8 mouse cellular contexts compared by ENCODE assay signal in genomic region chr4:139093196-139093530, GRCm38 (mm10). TPM values are rescaled to one million over a fixed set of nuclear protein-coding genes. Genes with fewer than 3 reads are reported as not detected.
DNase-seq lines count a peak whose midpoint lies in the region; ATAC-seq and TF ChIP-seq lines count a peak whose summit lies in the region.

No protein-coding gene starts in this region.

- no peak for TF ChIP-seq EP300 in heart, adult 2 months (IDR thresholded peaks at IDR 0.05; ENCODE audit: insufficient read depth, low read depth, low read length)

- no peak for ATAC-seq in liver, embryonic 15.5 days (ENCODE audit: insufficient read depth)

- intact Hi-C loops in heart, adult 2 months (cut with DNase I): no loop called here
- intact Hi-C loops in heart, postnatal 10 days (cut with DNase I): loop anchor here (5.0 kb wide), 1 partner anchor 99 kb away; the partner anchor contains the start of gene Capzb

- H3K27ac ChIP-seq in heart, adult 2 months: peak overlapping the region; percentile 53
- H3K27ac ChIP-seq in testis, adult 2 months (ENCODE audit: control insufficient read depth, insufficient read depth, low read depth, low read length): no peak overlapping the region
- no peak overlapping the region for H3K27ac ChIP-seq in liver, embryonic 15.5 days (replicated peaks)

- no peak for TF ChIP-seq CTCF in heart, adult 2 months (IDR thresholded peaks at IDR 0.05)
- no peak for TF ChIP-seq CTCF in testis, adult 2 months (IDR thresholded peaks at IDR 0.05; ENCODE audit: control insufficient read depth, insufficient read depth, insufficient replicate concordance, low read depth, low read length)

- H3K27me3 ChIP-seq in heart, adult 2 months (ENCODE audit: control insufficient read depth, insufficient read depth, low read length): peaks cover 1% of the 10 kb centered on the region; the same call in 1 of the 2 replicates
- no peaks in the 10 kb centered on the region; the same call in 1 of the 2 replicates for H3K27me3 ChIP-seq in testis, adult 2 months (ENCODE audit: control insufficient read depth, insufficient read depth, low read length)
- H3K27me3 ChIP-seq in liver, embryonic 15.5 days: peaks cover 75% of the 10 kb centered on the region

- peak overlapping the region; percentile 58 for H3K9ac ChIP-seq in heart, adult 2 months (ENCODE audit: low read depth, low read length)
- H3K9ac ChIP-seq in liver, embryonic 15.5 days: no peak overlapping the region

- no peaks in the 10 kb centered on the region for H3K79me2 ChIP-seq in heart, adult 2 months (replicated peaks; ENCODE audit: control insufficient read depth, insufficient read depth, low read length)

- no peaks in the 10 kb centered on the region for H3K36me3 ChIP-seq in heart, adult 2 months (ENCODE audit: control insufficient read depth, insufficient read depth, low read length)
- no peaks in the 10 kb centered on the region for H3K36me3 ChIP-seq in testis, adult 2 months (ENCODE audit: control insufficient read depth, insufficient read depth, low read length)
- no peaks in the 10 kb centered on the region for H3K36me3 ChIP-seq in liver, embryonic 15.5 days (replicated peaks)

- peak overlapping the region; percentile 69 for H3K4me2 ChIP-seq in liver, embryonic 15.5 days

- WGBS in heart, adult 2 months: 39% methylated on average over 13 of the region's 13 CpGs
- 34% methylated on average over 12 of the region's 13 CpGs for WGBS in liver, embryonic 15.5 days (ENCODE audit: insufficient replicate concordance)

- no peaks in the 10 kb centered on the region for H3K4me1 ChIP-seq in heart, adult 2 months (ENCODE audit: control insufficient read depth, insufficient read depth, low read length)
- peaks cover 11% of the 10 kb centered on the region; the same call in 1 of the 2 replicates for H3K4me1 ChIP-seq in testis, adult 2 months (ENCODE audit: control insufficient read depth, insufficient read depth, low read length)
- H3K4me1 ChIP-seq in liver, embryonic 15.5 days (replicated peaks): peaks cover 15% of the 10 kb centered on the region

- no peak for TF ChIP-seq POLR2A in heart, adult 2 months (IDR thresholded peaks at IDR 0.05; ENCODE audit: insufficient read depth, low read depth, low read length)
- TF ChIP-seq POLR2A in testis, adult 2 months (IDR thresholded peaks at IDR 0.05; ENCODE audit: control insufficient read depth, low read depth, low read length): no peak

- DNase-seq in heart, adult 2 months: no peak
- no peak for DNase-seq in heart, postnatal 10 days
- DNase-seq in testis, postnatal 10 days (ENCODE audit: low spot score): no peak
- DNase-seq in Muller cell, postnatal 12 days (ENCODE audit: inconsistent ontology term): no peak
- no peak for DNase-seq in cerebellum, adult 9-11 months
- DNase-seq in frontal cortex, postnatal 25 days (ENCODE audit: low spot score in 2 of 2): no peak

- no peaks in the 10 kb centered on the region for H3K9me3 ChIP-seq in liver, embryonic 15.5 days (replicated peaks)

- H3K4me3 ChIP-seq in heart, adult 2 months: peak overlapping the region; percentile 64
- peak overlapping the region; percentile 65; the same call in 1 of the 2 replicates for H3K4me3 ChIP-seq in testis, adult 2 months (ENCODE audit: control insufficient read depth, low read depth, low read length)
- H3K4me3 ChIP-seq in liver, embryonic 15.5 days (replicated peaks): peak overlapping the region; percentile 47

RNA-seq across cellular contexts. Expression of gene Nbl1, which starts 0.4 kb away (rescaled TPM):
- 10 to 100 TPM; 21.9 to 24.0 TPM for total RNA-seq in heart, adult 2 months (2021)
- 29.1 and 32.9 TPM in 2 replicates for polyA plus RNA-seq in heart, adult 2 months (2012; rRNA removed)
- total RNA-seq in heart, postnatal 10 days (2021): 10 to 100 TPM; 27.9 to 36.3 TPM
- 5.4 and 10.1 TPM in 2 replicates for polyA plus RNA-seq in testis, adult 2 months (2012; rRNA removed)
- 2.6 and 3.0 TPM in 2 replicates for polyA plus RNA-seq in liver, embryonic 15.5 days (2015; fragmentation: Nextera tagmentation; extraction: Ambion mirVana)

RNA-seq across cellular contexts. Expression of gene Htr6, which starts 17.8 kb away (rescaled TPM):
- total RNA-seq in heart, adult 2 months (2021): not detected
- polyA plus RNA-seq in heart, adult 2 months (2012; rRNA removed): not detected in 2 replicates
- total RNA-seq in heart, postnatal 10 days (2021): not detected
- 0.15 and 0.17 TPM in 2 replicates for polyA plus RNA-seq in testis, adult 2 months (2012; rRNA removed)
- not detected in 2 replicates for polyA plus RNA-seq in liver, embryonic 15.5 days (2015; fragmentation: Nextera tagmentation; extraction: Ambion mirVana)

RNA-seq across cellular contexts. Expression of gene Minos1, which starts 37.8 kb away (rescaled TPM):
- 100 to 1,000 TPM; 586 to 660 TPM for total RNA-seq in heart, adult 2 months (2021)
- 203 and 282 TPM in 2 replicates for polyA plus RNA-seq in heart, adult 2 months (2012; rRNA removed)
- 100 to 1,000 TPM; 714 to 726 TPM for total RNA-seq in heart, postnatal 10 days (2021)
- polyA plus RNA-seq in testis, adult 2 months (2012; rRNA removed): 145 and 152 TPM in 2 replicates
- polyA plus RNA-seq in liver, embryonic 15.5 days (2015; fragmentation: Nextera tagmentation; extraction: Ambion mirVana): 228 and 290 TPM in 2 replicates
